Mouse (Mus musculus): ENCODE results near the gene Cirbp.
"Not testable (repeated sequence)": the region's sequence is repeated elsewhere in the genome, so short reads cannot be mapped to it uniquely, and the experiment has no call there.

Cirbp gene

GRCm38 (mm10) chr10:80208841-80209371, 43.1 kb downstream of the Cirbp start:
- DNase-seq (ENCODE audit: low spot score in 2 of 2), result peak; percentile 39 to 50

GRCm38 (mm10) chr10:80211547-80212103, 45.8 kb downstream of the Cirbp start:
- DNase-seq (ENCODE audit: low spot score in 2 of 2), result not testable (repeated sequence)

GRCm38 (mm10) chr10:80215048-80215772, 49.4 kb downstream of the Cirbp start:
- DNase-seq (ENCODE audit: low spot score in 2 of 2), result no peak

- DNase-seq (ENCODE audit: low spot score in 2 of 2), result no peak
These were observed 54.9 kb downstream of the Cirbp start for GRCm38 (mm10) chr10:80220676-80221075.
